Mouse (Mus musculus): ENCODE data around the gene Mfap5.

- TF ChIP-seq CTCF (IDR thresholded peaks at IDR 0.05; ENCODE audit: low read depth) (no peak), EP300 (optimal IDR thresholded peaks at IDR 0.05) (no peak)
These were observed 35.4 kb upstream of the Mfap5 start for GRCm38 (mm10) chr6:122470240-122470639.

All from stomach, postnatal 0 days (tissue).